Mouse (Mus musculus) splenic B cell, adult 2 months (primary cell): ENCODE measurements at regions not wholly inside any gene's neighbourhood (a gene's known extent, or its start where the extent isn't known, plus 50 kb on each side); places are given as distances from the start of the nearest gene placed in this dataset.

Experiments
- DNase-seq: peaks from one replicate; pipeline ENCODE4 v3.0.0-alpha.2; 2011; ENCODE audit warnings: low read depth, low spot score
- H3K27me3 ChIP-seq: 2 replicates; pipeline ENCODE4 v1.6.1; 2012; ENCODE audit warnings: mild to moderate bottlenecking, low read length, moderate library complexity, mixed read lengths; ENCODE audit not compliant: control insufficient read depth, poor library complexity, insufficient read depth, severe bottlenecking
- H3K36me3 ChIP-seq: 2 replicates; pipeline ENCODE4 v1.6.1; 2012; ENCODE audit warnings: mild to moderate bottlenecking, low read length, moderate library complexity, mixed read lengths; ENCODE audit not compliant: control insufficient read depth, poor library complexity, insufficient read depth, severe bottlenecking

DNA sequence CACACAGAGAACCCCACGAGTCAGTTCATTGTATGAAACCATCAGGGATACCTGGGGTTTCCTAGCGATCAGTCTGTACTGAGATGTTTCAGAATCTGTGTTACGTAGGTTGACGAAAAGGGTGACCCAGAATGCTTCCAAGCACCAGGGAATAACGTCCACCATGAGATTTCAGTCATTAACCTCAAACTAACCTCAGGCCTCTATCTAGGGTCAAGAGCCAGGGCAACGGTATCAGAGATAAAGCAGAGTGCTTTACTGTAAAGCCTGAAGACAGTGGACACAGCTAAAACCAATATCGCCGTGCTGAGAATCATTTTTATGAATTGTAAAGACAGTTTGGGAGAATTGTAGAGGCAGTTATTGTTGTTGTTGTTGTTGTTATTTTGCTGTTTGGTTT, 52.9 kb upstream of the Errfi1 start:
- DNase-seq, result no peak
- Histone ChIP-seq H3K36me3 (no peaks in the 10 kb centered on the region), H3K27me3 (no peaks in the 10 kb centered on the region)

DNA sequence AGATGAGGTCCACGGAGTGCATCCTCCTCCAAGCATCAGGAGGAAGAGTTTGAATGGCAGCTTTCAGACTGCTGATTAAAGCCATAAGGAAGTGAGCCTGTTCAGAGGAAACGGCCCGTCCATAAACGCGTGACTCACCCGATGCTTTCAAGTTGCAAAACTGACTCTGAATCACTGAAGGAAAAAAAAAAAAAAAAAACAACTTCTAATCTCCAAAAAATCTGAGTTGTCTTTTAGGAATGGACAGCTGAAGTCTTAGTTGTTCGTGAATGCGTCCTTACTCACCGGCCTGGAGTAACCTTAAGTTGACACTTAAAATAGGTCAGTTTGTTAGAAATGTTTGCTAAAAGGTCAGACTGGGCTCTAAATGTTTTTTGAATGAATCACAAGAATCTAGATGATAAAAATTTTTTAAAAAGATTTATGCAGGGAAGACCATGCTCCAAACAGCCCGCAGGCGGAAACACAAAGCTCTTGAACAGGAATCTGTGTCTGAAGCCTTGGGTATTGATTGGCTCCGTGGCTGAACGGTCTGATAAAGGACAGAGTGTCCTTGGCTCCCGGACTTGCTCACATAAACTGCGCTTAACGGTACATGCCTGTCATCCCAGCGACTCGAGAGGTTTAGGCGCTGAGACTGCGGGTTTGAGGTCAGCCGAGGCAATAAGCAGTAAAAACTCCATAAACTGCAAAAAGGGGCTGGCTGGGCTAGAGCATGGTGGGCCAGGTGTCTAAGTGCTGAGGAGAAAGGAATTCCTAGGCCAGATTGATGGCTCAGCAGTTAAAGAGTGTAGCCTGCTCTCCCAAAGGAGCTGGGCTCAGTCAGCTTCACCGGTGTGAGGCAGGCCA, 53.9 kb upstream of the Errfi1 start:
- no peaks in the 10 kb centered on the region for H3K36me3 ChIP-seq
- H3K27me3 ChIP-seq, result no peaks in the 10 kb centered on the region
- peak; percentile 43 for DNase-seq

GRCm38 (mm10) chr4:150798783-150799530, 54.8 kb upstream of the Errfi1 start:
- DNase-seq, result peak; percentile 28
- Histone ChIP-seq H3K27me3 (no peaks in the 10 kb centered on the region), H3K36me3 (no peaks in the 10 kb centered on the region)

DNA sequence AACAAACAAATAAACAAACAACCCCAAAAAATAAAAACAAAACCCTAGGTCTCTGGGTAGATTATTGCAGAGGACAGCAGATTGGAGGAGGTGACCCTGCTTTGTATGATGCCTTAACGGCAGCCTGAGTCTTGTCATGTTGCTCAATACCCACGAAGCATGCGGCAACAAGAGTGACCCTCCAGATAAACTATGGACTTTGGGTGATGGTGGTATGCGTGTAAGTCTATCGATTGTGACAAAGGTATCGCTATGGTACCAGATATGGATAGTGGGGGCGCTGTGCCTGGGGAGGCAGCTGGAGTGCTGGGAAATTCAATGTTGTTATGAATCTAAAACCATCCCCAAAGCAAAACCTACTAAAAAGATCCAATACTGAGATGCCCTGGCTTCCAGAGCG, 55.4 kb upstream of the Errfi1 start:
- H3K27me3 ChIP-seq, result no peaks in the 10 kb centered on the region
- no peaks in the 10 kb centered on the region for H3K36me3 ChIP-seq
- DNase-seq, result no peak

DNA sequence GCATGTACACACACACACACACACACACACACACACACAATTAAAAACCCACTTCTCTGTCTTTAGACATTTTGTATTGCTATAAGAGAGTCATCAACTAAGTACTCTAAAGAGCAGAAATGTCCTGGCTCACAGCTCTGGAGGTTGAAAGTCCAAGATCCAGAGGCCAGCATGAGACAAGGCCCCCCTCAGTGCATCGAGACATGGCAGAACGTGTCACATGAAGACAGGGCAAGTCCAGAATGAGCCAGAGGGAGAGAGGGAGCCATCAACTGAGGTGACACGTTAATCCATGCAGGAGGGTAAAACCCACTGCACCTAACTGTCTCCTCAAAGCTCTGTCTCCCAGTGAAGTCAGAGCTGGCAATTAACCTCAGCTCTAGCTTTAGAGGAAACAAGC, 56.7 kb upstream of the Errfi1 start:
- no peak for DNase-seq
- Histone ChIP-seq H3K36me3 (no peaks in the 10 kb centered on the region), H3K27me3 (no peaks in the 10 kb centered on the region)

GRCm38 (mm10) chr4:150794878-150795277, 58.8 kb upstream of the Errfi1 start:
- Histone ChIP-seq H3K27me3 (no peaks in the 10 kb centered on the region), H3K36me3 (no peaks in the 10 kb centered on the region)
- no peak for DNase-seq

- Histone ChIP-seq H3K27me3 (no peaks in the 10 kb centered on the region), H3K36me3 (no peaks in the 10 kb centered on the region)
- no peak for DNase-seq
Observed at GRCm38 (mm10) chr4:150794257-150794794, 59.4 kb upstream of the Errfi1 start.

DNA sequence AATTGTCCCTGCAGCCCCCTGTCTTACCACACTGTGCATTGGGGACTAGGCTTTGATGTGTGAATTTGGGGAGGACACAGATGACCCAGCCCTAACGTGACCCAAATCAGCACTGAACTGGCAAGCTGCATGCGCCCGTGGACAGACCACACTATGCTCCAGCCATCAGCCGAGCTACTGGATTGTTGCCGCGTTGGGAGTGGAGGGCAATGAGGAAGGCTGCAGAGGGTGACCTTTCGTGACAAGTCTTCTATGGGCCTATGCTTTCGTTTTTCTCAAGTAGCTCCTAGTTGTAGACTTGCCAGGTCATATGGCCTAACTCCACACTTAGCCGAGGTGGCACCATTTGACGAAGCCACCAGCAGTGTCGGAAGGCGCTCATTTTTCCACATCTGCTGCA, 60.6 kb upstream of the Errfi1 start:
- Histone ChIP-seq H3K27me3 (no peaks in the 10 kb centered on the region), H3K36me3 (no peaks in the 10 kb centered on the region)
- no peak for DNase-seq

GRCm38 (mm10) chr4:150789166-150789565, 64.6 kb upstream of the Errfi1 start:
- DNase-seq, result no peak
- Histone ChIP-seq H3K27me3 (no peaks in the 10 kb centered on the region), H3K36me3 (no peaks in the 10 kb centered on the region)

- no peak for DNase-seq
- H3K27me3 ChIP-seq, result no peaks in the 10 kb centered on the region
- no peaks in the 10 kb centered on the region for H3K36me3 ChIP-seq
Observed at GRCm38 (mm10) chr4:150787113-150787512, 66.6 kb upstream of the Errfi1 start.

- DNase-seq, result no peak
- Histone ChIP-seq H3K36me3 (no peaks in the 10 kb centered on the region), H3K27me3 (no peaks in the 10 kb centered on the region)
Observed at GRCm38 (mm10) chr4:150786651-150787050, 67.1 kb upstream of the Errfi1 start.

DNA sequence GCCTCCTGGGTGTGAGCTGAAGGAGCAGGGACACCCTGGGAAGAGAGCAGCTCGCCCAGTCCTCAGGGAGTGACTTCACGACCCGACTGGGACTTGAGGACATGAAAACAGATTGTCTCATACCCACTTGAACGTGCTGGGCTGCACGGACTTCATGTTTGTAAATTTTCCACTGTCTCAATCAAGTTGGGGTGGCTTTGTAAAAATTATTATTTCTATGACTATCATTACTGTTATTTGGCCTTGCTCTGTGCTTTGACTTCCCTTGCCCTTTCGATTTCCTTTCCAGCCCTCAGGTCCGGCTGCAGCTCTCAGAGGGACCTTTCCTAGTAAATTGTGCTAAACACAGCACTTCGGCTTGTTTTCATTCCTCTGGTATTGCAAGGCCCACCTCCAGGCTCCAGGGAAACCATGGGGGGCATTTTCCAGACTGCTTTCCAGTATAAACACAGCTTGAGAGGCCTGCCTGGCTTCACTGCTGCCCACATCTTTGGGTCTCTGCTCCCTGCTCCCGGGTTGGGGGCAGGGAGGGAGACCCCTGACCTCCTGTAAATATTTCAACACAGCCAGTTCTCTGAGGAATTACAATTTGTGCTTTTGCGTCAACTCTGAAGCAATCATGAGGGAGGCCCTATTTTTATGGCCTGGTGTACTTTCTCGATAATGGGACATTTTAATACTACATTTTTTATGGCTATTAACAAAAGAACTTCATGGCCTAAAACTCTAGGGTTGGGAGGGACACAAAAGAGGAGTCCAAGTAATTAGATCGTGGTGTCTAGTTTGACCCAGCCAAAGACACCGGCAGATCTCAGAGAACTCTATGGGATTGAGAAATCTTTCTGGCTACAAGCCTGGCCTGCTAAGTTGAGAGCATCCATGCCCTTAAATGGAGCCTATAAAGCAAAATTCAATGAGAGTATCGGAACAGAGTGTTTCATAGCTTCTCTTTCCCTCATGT, 68.9 kb upstream of the Errfi1 start:
- no peaks in the 10 kb centered on the region for H3K27me3 ChIP-seq
- no peaks in the 10 kb centered on the region for H3K36me3 ChIP-seq
- DNase-seq, result no peak

GRCm38 (mm10) chr4:150781304-150781703, 72.4 kb upstream of the Errfi1 start:
- H3K27me3 ChIP-seq, result no peaks in the 10 kb centered on the region
- DNase-seq, result no peak
- no peaks in the 10 kb centered on the region for H3K36me3 ChIP-seq

GRCm38 (mm10) chr4:150779340-150779739, 74.4 kb upstream of the Errfi1 start:
- no peaks in the 10 kb centered on the region for H3K27me3 ChIP-seq
- H3K36me3 ChIP-seq, result no peaks in the 10 kb centered on the region
- DNase-seq, result no peak
